Mouse (Mus musculus): Measurements from ENCODE around the gene Tnpo1. TPM values are rescaled to one million over a fixed set of nuclear protein-coding genes. Genes with fewer than 3 reads are reported as not detected.
A peak's percentile ranks its signal among the peaks of the same experiment; 100 is the strongest.
"Not testable (repeated sequence)": the region's sequence is repeated elsewhere in the genome, so short reads cannot be mapped to it uniquely, and the experiment has no call there.

Tnpo1 gene
- total RNA-seq, 4 experiments from 2014 or later, result 62.4 to 73.5 (median 71.6) TPM

GRCm38 (mm10) chr13:98890137-98890870, 35.9 kb downstream of the Tnpo1 start:
- DNase-seq (ENCODE audit: low spot score in 2 of 2), result no peak

DNA sequence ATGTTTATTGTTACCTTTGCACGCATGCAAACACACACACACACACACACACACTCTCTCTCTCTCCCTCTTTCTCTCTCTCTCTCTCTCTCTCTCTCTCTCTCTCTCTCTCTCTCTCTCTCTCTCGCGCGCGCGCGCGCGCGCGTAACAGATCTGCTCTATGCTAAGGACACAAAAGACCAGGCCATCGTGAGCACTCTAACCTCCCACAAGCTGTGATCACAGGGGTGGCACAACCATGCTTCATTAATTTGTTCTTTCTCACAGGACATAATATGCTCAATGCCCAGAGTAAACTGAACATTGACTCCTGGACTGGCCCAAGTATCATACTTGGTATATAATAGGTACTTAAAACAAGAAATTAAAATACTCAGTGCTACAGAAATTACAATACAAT, 37.0 kb downstream of the Tnpo1 start:
- no peak for DNase-seq (ENCODE audit: low spot score in 2 of 2)

DNA sequence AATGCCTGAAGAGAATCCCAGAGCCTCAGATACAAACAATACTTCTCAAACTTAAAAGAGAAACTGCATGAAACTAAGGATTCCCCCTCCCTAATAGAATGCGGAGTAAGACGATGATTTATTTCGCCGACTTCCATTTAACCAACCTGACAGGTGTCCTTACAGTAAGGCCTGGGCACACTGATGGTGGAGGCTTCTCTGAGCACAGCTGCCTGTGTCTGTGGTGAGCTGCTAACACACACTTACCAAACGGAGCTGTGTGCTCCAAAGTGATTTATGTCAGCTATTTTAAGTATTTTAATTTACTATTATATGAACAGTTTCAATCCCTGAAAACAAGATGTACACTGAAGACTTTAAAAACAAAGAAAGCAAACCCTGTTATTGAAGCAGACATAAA, 42.4 kb downstream of the Tnpo1 start:
- no peak for DNase-seq (ENCODE audit: low spot score in 2 of 2)

DNA sequence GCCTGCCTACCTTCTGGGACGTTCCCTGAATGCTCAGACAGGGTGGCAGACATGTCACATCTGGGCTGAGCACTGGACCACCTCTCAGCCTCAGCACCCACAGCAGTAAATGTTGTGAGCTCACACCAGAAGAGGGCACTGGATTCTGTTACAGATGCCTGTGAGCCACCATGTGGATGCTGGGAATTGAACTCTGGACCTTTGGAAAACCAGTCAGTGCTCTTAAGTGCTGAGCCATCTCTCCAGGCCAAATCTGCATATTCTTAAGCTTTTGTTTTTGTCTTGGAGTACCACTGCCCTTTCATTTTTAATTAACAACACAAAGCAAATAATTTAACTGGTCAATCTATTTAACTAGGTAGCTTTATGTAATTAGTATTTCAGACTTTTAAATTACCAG, 44.2 kb downstream of the Tnpo1 start:
- DNase-seq (ENCODE audit: low spot score in 2 of 2), result no peak

- no peak for DNase-seq (ENCODE audit: low spot score in 2 of 2)
Observed at GRCm38 (mm10) chr13:98880336-98880735, 45.8 kb downstream of the Tnpo1 start.

- no peak for DNase-seq (ENCODE audit: low spot score in 2 of 2)
Observed at GRCm38 (mm10) chr13:98879422-98879821, 46.8 kb downstream of the Tnpo1 start.

DNA sequence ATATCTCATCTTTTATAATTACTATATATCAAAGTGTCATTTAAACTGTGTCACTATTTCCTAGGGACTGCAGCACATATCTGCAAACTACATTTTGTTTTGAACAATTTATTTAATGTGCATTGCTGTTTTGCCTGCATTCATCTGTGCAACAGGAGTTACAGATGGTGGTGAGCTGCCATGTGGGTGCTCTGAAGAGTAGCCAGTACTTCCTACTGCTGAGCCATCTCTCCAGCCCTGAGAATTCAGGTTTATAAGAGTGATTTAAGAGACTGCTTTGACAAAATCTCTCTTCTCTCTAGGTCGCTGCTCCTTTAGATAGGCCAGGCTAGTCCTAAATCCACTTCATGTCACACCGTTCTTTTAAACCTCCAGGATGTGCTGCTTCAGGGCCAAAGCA, 49.0 kb downstream of the Tnpo1 start:
- no peak for DNase-seq (ENCODE audit: low spot score in 2 of 2)

- no peak for DNase-seq (ENCODE audit: low spot score in 2 of 2)
Observed at GRCm38 (mm10) chr13:98874727-98875126, 51.5 kb downstream of the Tnpo1 start.

DNA sequence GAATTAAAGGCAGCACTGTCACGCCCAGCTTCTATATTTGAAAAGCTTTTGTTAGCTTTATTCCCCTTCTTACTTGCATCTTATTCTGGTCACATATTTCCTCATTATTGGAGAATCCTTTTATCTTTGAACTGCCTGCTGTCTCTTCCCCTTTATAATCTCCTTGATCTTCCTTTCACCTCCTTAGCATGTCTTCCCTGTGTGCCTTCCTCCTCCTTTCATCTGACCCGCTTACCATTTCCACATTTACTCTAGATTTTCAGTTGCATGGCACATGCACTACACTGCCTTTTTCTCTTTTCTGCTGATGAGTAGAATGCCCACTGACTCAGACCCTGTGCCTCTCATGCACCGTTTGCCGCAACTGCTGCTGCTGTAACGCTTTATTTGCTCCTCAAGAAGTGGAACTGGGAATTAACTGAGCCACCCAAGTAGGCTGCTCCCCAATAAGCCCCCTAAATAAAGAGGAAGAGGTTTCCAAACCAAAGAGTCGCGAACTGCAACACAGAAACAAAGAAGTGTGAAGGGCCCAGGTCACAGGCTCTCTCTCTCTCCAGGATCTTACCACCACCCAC, 53.8 kb downstream of the Tnpo1 start:
- no peak for DNase-seq (ENCODE audit: low spot score in 2 of 2)

DNA sequence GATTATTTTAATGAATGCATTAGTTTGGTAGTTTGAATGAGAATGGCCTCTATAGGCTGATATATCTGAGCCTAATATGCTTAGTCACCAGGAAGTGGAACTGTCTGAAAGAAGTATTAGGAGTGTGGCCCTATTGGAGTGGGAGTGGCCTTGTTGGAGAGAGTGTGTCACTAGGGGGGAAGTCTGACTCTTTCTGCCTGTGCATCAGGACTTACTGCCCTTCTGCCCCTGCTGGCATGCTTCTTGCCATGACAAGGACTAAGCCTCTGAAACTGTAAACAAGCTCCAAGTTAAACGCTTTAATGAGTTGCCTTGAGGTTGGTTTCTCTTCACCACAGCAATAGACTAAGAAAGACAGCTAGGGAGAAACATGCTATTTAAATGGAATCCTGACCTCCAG, 54.9 kb downstream of the Tnpo1 start:
- no peak for DNase-seq (ENCODE audit: low spot score in 2 of 2)

GRCm38 (mm10) chr13:98868236-98868923, 57.8 kb downstream of the Tnpo1 start:
- DNase-seq (ENCODE audit: low spot score in 2 of 2), result no peak

- DNase-seq (ENCODE audit: low spot score in 2 of 2), result peak in 1 of 2 experiments; percentile 40
Observed at GRCm38 (mm10) chr13:98867810-98868209, 58.4 kb downstream of the Tnpo1 start.

DNA sequence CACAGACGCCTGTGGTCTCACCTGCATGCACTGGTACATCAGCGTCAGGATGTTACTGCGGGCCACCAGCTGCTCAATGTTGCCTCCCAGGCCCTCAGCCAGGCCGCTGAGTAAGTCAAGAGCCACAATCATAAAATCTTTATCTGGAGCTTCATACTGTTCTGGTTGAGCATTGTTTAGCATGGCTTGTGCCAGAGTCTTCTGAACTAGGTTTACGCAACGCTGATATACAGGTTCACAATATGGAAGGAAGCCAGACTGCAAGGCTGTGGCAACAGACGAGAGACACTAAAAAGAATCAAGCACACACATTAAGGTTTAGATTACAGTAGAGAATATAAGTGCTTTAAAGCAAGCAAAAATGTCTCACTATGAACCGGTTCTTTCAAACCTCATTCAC, 70.9 kb downstream of the Tnpo1 start:
- no peak for DNase-seq (ENCODE audit: low spot score in 2 of 2)

GRCm38 (mm10) chr13:98845794-98846193, 80.4 kb downstream of the Tnpo1 start:
- DNase-seq (ENCODE audit: low spot score in 2 of 2), result no peak

DNA sequence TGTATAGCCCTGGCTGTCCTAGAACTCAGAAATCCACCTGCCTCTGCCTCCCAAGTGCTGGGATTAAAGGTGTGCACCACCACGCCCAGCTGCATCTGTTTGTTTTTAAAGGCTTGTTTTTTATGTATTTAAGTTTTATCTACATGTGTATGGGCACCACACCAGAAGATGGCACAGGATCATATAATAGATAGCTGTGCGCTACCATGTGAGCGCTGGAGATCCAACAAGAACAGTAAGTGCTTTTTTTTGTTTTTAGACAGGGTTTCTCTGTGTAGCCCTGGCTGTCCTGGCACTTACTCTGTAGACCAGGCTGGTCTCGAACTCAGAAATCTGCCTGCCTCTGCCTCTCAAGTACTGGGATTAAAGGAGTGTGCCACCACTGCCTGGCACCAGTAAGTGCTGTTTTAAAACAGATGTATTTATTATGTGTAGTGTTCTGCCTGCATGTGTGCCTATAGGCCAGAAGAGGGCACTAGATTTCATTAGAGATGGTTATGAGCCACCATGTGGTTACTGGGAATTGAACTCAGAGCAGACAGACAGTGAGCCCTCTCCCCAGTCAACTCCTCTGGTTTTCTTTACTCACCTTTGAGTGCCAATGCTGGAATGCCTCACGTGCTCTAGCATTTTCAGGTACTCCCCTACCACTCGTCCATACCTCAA, 89.6 kb downstream of the Tnpo1 start:
- no peak for DNase-seq (ENCODE audit: low spot score in 2 of 2)

GRCm38 (mm10) chr13:98835740-98836139, 90.4 kb downstream of the Tnpo1 start:
- no peak for DNase-seq (ENCODE audit: low spot score in 2 of 2)

- no peak for DNase-seq (ENCODE audit: low spot score in 2 of 2)
Observed at GRCm38 (mm10) chr13:98834723-98835122, 91.5 kb downstream of the Tnpo1 start.

GRCm38 (mm10) chr13:98834199-98834598, 92.0 kb downstream of the Tnpo1 start:
- no peak for DNase-seq (ENCODE audit: low spot score in 2 of 2)

GRCm38 (mm10) chr13:98832451-98833450, 93.4 kb downstream of the Tnpo1 start:
- no peak for DNase-seq (ENCODE audit: low spot score in 2 of 2)

DNA sequence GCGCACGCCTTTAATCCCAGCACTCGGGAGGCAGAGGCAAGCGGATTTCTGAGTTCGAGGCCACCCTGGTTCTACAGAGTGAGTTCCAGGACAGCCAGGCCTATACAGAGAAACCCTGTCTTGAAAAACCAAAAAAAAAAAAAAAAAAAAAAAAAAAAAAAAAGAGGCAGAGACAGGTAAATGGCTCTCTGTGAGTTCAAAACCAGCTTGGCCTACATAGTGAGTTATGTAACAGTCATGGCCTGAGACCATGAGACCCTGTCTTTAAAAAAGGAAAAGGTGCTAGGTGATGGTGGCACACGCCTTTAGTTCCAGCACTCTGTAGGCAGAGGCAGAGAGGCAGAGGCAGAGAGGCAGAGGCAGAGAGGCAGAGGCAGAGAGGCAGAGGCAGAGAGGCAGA, 97.2 kb downstream of the Tnpo1 start:
- DNase-seq (ENCODE audit: low spot score in 2 of 2), result not testable (repeated sequence)

- DNase-seq (ENCODE audit: low spot score in 2 of 2), result no peak
Observed at GRCm38 (mm10) chr13:98825574-98825973, 100.6 kb downstream of the Tnpo1 start.

All from layer of hippocampus, adult 8-10 months (tissue).